Mouse (Mus musculus): ENCODE measurements around the gene Fhit. TPM values are rescaled to one million over a fixed set of nuclear protein-coding genes. Genes with fewer than 3 reads are reported as not detected.

The Fhit gene
- polyA plus RNA-seq, 1 experiment from 2014 or later = 7.1 TPM

DNA sequence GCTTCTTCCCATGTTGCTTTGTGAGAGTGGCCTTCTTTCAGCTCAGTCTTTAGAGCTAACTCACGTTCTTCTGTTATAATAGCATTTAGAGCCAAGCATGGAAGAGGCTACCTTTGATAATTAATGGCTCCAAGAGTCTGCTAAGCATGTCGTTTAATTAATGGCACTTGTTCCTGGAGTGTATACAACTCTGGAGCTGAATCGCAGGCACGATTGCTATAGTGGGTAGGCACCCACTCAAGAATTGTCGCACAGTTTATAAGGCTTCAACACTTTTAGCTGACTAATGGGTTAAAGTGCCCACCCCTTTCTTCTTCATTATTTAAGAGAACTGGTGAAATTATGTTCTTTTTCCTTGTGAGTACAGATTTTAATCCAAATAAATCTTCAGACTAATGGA, 1605.5 kb downstream of the Fhit start:
- no peaks in the 10 kb centered on the region for H3K4me1 ChIP-seq (ENCODE audit: control insufficient read depth, insufficient read depth, low read length)
- H3K27me3 ChIP-seq (ENCODE audit: control insufficient read depth, insufficient read depth, low read length) = no peaks in the 10 kb centered on the region
- H3K4me2 ChIP-seq (ENCODE audit: low read depth, low read length) = no peak overlapping the region
- WGBS = 47% methylated on average over 5 of the region's 5 CpGs
- no peaks in the 10 kb centered on the region for H3K9me3 ChIP-seq (replicated peaks; ENCODE audit: control insufficient read depth, low read length)
- ATAC-seq (ENCODE audit: insufficient read depth, low FRiP score) = no peak
- H3K9ac ChIP-seq (ENCODE audit: low read length) = no peak overlapping the region
- no peak overlapping the region for H3K4me3 ChIP-seq (replicated peaks; ENCODE audit: low read length)
- H3K36me3 ChIP-seq (ENCODE audit: control insufficient read depth, insufficient read depth, low read length) = no peaks in the 10 kb centered on the region
- no peak overlapping the region for H3K27ac ChIP-seq (ENCODE audit: low read length)

GRCm38 (mm10) chr14:9555807-9556206, 1606.0 kb downstream of the Fhit start:
- no peak overlapping the region for H3K4me3 ChIP-seq (replicated peaks; ENCODE audit: low read length)
- no peaks in the 10 kb centered on the region for H3K9me3 ChIP-seq (replicated peaks; ENCODE audit: control insufficient read depth, low read length)
- H3K36me3 ChIP-seq (ENCODE audit: control insufficient read depth, insufficient read depth, low read length) = no peaks in the 10 kb centered on the region
- H3K27me3 ChIP-seq (ENCODE audit: control insufficient read depth, insufficient read depth, low read length) = no peaks in the 10 kb centered on the region
- no peaks in the 10 kb centered on the region for H3K4me1 ChIP-seq (ENCODE audit: control insufficient read depth, insufficient read depth, low read length)
- no peak overlapping the region for H3K27ac ChIP-seq (ENCODE audit: low read length)
- no peak for ATAC-seq (ENCODE audit: insufficient read depth, low FRiP score)
- H3K4me2 ChIP-seq (ENCODE audit: low read depth, low read length) = no peak overlapping the region
- 44% methylated on average over 6 of the region's 6 CpGs for WGBS
- H3K9ac ChIP-seq (ENCODE audit: low read length) = no peak overlapping the region

DNA sequence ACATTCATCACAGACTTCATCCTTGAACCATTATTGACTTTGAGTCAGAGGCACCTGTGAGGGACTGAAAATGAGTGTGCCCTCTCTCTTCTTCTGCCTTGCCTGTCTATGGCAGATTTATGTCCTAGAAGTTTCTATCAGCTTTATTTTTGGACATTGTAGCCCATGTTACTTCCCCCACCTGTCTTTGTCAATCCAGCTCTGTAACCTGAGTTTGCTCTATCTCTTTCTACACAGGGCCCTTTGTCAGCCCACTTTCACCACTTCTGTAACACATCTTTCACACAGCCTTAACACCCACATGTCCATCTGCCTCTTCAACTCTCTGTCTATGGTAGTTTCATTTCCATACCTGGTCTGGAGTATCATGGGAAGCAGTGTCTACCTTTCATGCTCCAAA, 1609.7 kb downstream of the Fhit start:
- Histone ChIP-seq H3K4me1 (ENCODE audit: control insufficient read depth, insufficient read depth, low read length) (no peaks in the 10 kb centered on the region), H3K27me3 (ENCODE audit: control insufficient read depth, insufficient read depth, low read length) (no peaks in the 10 kb centered on the region), H3K9me3 (replicated peaks; ENCODE audit: control insufficient read depth, low read length) (no peaks in the 10 kb centered on the region), H3K27ac (ENCODE audit: low read length) (no peak overlapping the region), H3K9ac (ENCODE audit: low read length) (no peak overlapping the region), H3K36me3 (ENCODE audit: control insufficient read depth, insufficient read depth, low read length) (no peaks in the 10 kb centered on the region), H3K4me3 (replicated peaks; ENCODE audit: low read length) (no peak overlapping the region), H3K4me2 (ENCODE audit: low read depth, low read length) (no peak overlapping the region)
- no peak for ATAC-seq (ENCODE audit: insufficient read depth, low FRiP score)

- no peak overlapping the region for H3K4me2 ChIP-seq (ENCODE audit: low read depth, low read length)
- no peak overlapping the region for H3K4me3 ChIP-seq (replicated peaks; ENCODE audit: low read length)
- ATAC-seq (ENCODE audit: insufficient read depth, low FRiP score) = no peak
- no peaks in the 10 kb centered on the region for H3K27me3 ChIP-seq (ENCODE audit: control insufficient read depth, insufficient read depth, low read length)
- H3K9ac ChIP-seq (ENCODE audit: low read length) = no peak overlapping the region
- H3K36me3 ChIP-seq (ENCODE audit: control insufficient read depth, insufficient read depth, low read length) = no peaks in the 10 kb centered on the region
- H3K27ac ChIP-seq (ENCODE audit: low read length) = no peak overlapping the region
- H3K9me3 ChIP-seq (replicated peaks; ENCODE audit: control insufficient read depth, low read length) = no peaks in the 10 kb centered on the region
- 0 out of 2 replicates have a peak, but pooled peaks cover 4% of the 10 kb centered on the region for H3K4me1 ChIP-seq (ENCODE audit: control insufficient read depth, insufficient read depth, low read length)
- WGBS = 47% methylated on average over 1 of the region's 1 CpGs
These were observed 1613.9 kb downstream of the Fhit start for GRCm38 (mm10) chr14:9547952-9548351.

- no peak overlapping the region for H3K4me3 ChIP-seq (replicated peaks; ENCODE audit: low read length)
- no peaks in the 10 kb centered on the region for H3K36me3 ChIP-seq (ENCODE audit: control insufficient read depth, insufficient read depth, low read length)
- no peaks in the 10 kb centered on the region for H3K27me3 ChIP-seq (ENCODE audit: control insufficient read depth, insufficient read depth, low read length)
- no peak overlapping the region for H3K27ac ChIP-seq (ENCODE audit: low read length)
- 0 out of 2 replicates have a peak, but pooled peaks cover 4% of the 10 kb centered on the region for H3K4me1 ChIP-seq (ENCODE audit: control insufficient read depth, insufficient read depth, low read length)
- H3K9ac ChIP-seq (ENCODE audit: low read length) = no peak overlapping the region
- no peak for ATAC-seq (ENCODE audit: insufficient read depth, low FRiP score)
- 58% methylated on average over 3 of the region's 3 CpGs for WGBS
- no peak overlapping the region for H3K4me2 ChIP-seq (ENCODE audit: low read depth, low read length)
- H3K9me3 ChIP-seq (replicated peaks; ENCODE audit: control insufficient read depth, low read length) = no peaks in the 10 kb centered on the region
These were observed 1617.5 kb downstream of the Fhit start for GRCm38 (mm10) chr14:9544364-9544763.

DNA sequence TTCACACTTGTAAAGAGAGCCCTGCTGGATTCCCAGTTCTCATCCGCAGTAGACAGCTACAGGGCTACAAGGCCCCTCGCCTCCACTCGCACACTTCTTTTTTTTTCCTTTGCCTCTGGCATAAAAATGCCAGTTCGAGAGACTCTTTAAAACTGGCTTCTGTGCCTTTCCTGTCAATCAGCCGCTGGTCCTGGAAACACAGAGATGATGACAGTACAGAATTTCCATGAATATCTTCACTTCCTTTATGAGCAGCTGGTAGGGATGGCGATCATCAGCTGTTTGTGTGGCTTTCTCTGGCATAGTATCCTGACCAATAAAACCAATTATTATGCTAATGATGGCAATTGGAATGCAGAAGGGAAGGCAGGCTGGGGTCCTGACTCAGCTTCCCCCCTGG, 1626.3 kb downstream of the Fhit start:
- no peak overlapping the region for H3K4me3 ChIP-seq (replicated peaks; ENCODE audit: low read length)
- WGBS = 69% methylated on average over 6 of the region's 6 CpGs
- no peaks in the 10 kb centered on the region for H3K36me3 ChIP-seq (ENCODE audit: control insufficient read depth, insufficient read depth, low read length)
- H3K9ac ChIP-seq (ENCODE audit: low read length) = no peak overlapping the region
- no peaks in the 10 kb centered on the region for H3K4me1 ChIP-seq (ENCODE audit: control insufficient read depth, insufficient read depth, low read length)
- no peak overlapping the region for H3K27ac ChIP-seq (ENCODE audit: low read length)
- no peaks in the 10 kb centered on the region for H3K27me3 ChIP-seq (ENCODE audit: control insufficient read depth, insufficient read depth, low read length)
- H3K9me3 ChIP-seq (replicated peaks; ENCODE audit: control insufficient read depth, low read length) = no peaks in the 10 kb centered on the region
- H3K4me2 ChIP-seq (ENCODE audit: low read depth, low read length) = no peak overlapping the region
- ATAC-seq (ENCODE audit: insufficient read depth, low FRiP score) = no peak

DNA sequence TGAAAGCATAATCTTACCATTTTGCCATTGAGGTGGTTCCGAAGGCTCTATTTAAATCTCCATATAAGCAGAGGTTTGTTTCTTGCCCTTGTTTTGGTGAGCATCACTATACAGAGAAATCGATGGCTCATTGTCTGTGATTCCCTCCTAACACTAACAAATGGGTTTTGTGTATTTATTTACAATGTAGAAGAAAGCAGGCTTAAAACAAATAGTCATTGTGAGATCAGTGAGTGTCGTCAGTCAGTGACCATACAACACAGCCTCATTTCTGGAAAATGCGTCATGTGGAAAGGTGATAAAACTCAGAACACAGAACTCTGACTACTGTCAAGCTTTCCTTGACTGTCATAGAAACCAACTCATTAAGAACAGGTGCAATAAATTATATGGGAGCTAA, 1632.6 kb downstream of the Fhit start:
- Histone ChIP-seq H3K27ac (ENCODE audit: low read length) (no peak overlapping the region), H3K27me3 (ENCODE audit: control insufficient read depth, insufficient read depth, low read length) (no peaks in the 10 kb centered on the region), H3K9ac (ENCODE audit: low read length) (no peak overlapping the region), H3K4me1 (ENCODE audit: control insufficient read depth, insufficient read depth, low read length) (no peaks in the 10 kb centered on the region), H3K4me2 (ENCODE audit: low read depth, low read length) (no peak overlapping the region), H3K9me3 (replicated peaks; ENCODE audit: control insufficient read depth, low read length) (no peaks in the 10 kb centered on the region), H3K4me3 (replicated peaks; ENCODE audit: low read length) (no peak overlapping the region), H3K36me3 (ENCODE audit: control insufficient read depth, insufficient read depth, low read length) (no peaks in the 10 kb centered on the region)
- no peak for ATAC-seq (ENCODE audit: insufficient read depth, low FRiP score)
- 86% methylated on average over 4 of the region's 4 CpGs for WGBS

DNA sequence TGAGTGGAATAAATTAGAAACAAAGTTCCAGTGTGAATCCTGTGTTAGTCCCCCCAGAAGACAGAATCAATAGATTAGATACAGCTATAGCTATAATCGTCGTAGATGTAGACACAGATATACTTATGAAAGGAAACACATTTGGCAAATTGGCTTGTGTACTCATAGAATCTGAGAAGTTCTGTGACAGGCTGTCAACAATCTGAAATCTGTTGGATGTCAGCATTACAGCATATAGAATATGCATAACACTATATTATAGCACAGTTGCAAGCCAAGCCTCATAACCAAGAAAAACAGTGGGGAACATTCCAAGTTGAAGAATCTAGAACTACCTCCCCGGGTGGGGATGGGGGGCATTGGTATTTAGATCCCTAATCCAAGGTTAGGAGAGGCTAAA, 1635.7 kb downstream of the Fhit start:
- Histone ChIP-seq H3K4me1 (ENCODE audit: control insufficient read depth, insufficient read depth, low read length) (no peaks in the 10 kb centered on the region), H3K27me3 (ENCODE audit: control insufficient read depth, insufficient read depth, low read length) (no peaks in the 10 kb centered on the region), H3K4me2 (ENCODE audit: low read depth, low read length) (no peak overlapping the region), H3K9ac (ENCODE audit: low read length) (no peak overlapping the region), H3K4me3 (replicated peaks; ENCODE audit: low read length) (no peak overlapping the region), H3K27ac (ENCODE audit: low read length) (no peak overlapping the region), H3K36me3 (ENCODE audit: control insufficient read depth, insufficient read depth, low read length) (no peaks in the 10 kb centered on the region), H3K9me3 (replicated peaks; ENCODE audit: control insufficient read depth, low read length) (no peaks in the 10 kb centered on the region)
- WGBS = 80% methylated on average over 3 of the region's 3 CpGs
- no peak for ATAC-seq (ENCODE audit: insufficient read depth, low FRiP score)

DNA sequence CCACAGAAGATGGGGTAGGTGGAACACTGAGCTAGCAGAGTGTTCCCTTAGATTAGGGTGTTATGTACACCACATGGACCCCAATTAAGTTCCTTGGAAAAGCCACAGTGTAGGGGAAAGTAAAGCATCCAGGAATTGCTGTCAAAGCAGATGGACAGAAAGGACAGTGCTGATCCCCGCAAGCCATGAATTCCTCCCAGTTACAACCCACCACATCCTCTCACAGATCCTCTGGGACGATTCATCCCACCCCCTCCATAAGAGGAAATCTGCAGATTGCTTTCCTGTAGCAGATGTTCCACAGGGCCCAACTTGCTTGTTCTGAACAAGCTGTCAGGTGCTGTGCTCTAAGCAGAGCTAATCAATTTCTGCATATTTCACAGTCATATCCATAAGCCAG, 1644.2 kb downstream of the Fhit start:
- Histone ChIP-seq H3K9me3 (replicated peaks; ENCODE audit: control insufficient read depth, low read length) (no peaks in the 10 kb centered on the region), H3K9ac (ENCODE audit: low read length) (no peak overlapping the region), H3K27me3 (ENCODE audit: control insufficient read depth, insufficient read depth, low read length) (no peaks in the 10 kb centered on the region), H3K27ac (ENCODE audit: low read length) (no peak overlapping the region), H3K36me3 (ENCODE audit: control insufficient read depth, insufficient read depth, low read length) (no peaks in the 10 kb centered on the region), H3K4me2 (ENCODE audit: low read depth, low read length) (no peak overlapping the region), H3K4me1 (ENCODE audit: control insufficient read depth, insufficient read depth, low read length) (no peaks in the 10 kb centered on the region), H3K4me3 (replicated peaks; ENCODE audit: low read length) (no peak overlapping the region)
- no peak for ATAC-seq (ENCODE audit: insufficient read depth, low FRiP score)
- WGBS = 77% methylated on average over 2 of the region's 2 CpGs

DNA sequence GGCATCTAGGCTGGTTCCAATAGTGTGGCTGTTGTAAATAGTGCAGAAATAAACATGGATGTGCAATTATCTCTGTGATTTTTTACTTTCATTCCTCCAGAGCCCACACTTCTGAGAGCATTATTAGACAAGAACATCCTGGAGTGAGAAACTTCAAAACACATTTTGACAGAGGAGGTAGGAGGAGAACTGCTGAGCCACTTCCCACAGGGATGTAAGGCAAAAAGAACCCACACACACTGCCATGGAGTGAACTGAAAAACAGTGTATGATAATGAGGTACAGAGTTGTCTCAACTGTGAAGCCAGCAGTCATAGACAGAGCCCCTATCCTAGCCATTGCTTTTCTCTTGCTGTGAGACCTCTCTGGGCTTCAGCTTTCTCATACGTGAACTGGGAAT, 1652.2 kb downstream of the Fhit start:
- Histone ChIP-seq H3K27me3 (ENCODE audit: control insufficient read depth, insufficient read depth, low read length) (no peaks in the 10 kb centered on the region), H3K36me3 (ENCODE audit: control insufficient read depth, insufficient read depth, low read length) (no peaks in the 10 kb centered on the region), H3K4me3 (replicated peaks; ENCODE audit: low read length) (no peak overlapping the region), H3K4me1 (ENCODE audit: control insufficient read depth, insufficient read depth, low read length) (no peaks in the 10 kb centered on the region), H3K9ac (ENCODE audit: low read length) (no peak overlapping the region), H3K27ac (ENCODE audit: low read length) (no peak overlapping the region), H3K9me3 (replicated peaks; ENCODE audit: control insufficient read depth, low read length) (no peaks in the 10 kb centered on the region), H3K4me2 (ENCODE audit: low read depth, low read length) (no peak overlapping the region)
- no peak for ATAC-seq (ENCODE audit: insufficient read depth, low FRiP score)
- 86% methylated on average over 1 of the region's 1 CpGs for WGBS
